Mouse (Mus musculus): ENCODE data around the gene Vsx1. TPM values are rescaled to one million over a fixed set of nuclear protein-coding genes. Genes with fewer than 3 reads are reported as not detected.

Vsx1 gene
- polyA plus RNA-seq, 1 experiment, result not detected

DNA sequence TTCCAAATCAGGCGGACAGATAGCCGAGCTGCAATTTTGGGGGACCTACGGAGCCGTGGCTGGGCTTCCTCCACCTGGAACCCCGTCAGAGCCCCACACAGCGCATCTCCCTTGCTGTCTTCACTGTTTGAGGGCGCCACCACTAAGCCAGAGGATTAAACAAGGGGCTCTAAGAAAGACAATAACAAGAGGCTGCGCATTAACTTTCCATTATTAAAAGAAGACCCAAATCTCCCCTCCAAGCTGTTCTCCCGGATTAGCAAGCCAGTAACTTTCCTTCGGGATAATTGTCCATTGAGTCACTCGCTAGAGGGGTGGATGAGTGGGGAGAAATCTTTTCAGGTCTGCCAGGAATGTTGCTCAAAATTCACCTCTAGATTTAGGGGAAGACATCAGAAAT is 1.1 kb upstream of the Vsx1 start:
- Histone ChIP-seq H3K4me3 (ENCODE audit: insufficient read depth, poor library complexity, severe bottlenecking) (no peak overlapping the region), H3K36me3 (ENCODE audit: control insufficient read depth, insufficient read depth) (no peaks in the 10 kb centered on the region), H3K27me3 (ENCODE audit: control insufficient read depth, insufficient read depth, insufficient read length) (peaks cover 41% of the 10 kb centered on the region), H3ac (ENCODE audit: control insufficient read depth, insufficient read length, low read depth) (no peak overlapping the region), H3K79me2 (ENCODE audit: control insufficient read depth, insufficient read depth) (no peaks in the 10 kb centered on the region), H3K79me3 (ENCODE audit: low read depth) (no peaks in the 10 kb centered on the region)
- TF ChIP-seq CTCF (IDR thresholded peaks at IDR 0.05; ENCODE audit: control insufficient read depth, insufficient read depth, insufficient read length), result no peak
- TF ChIP-seq MYOG (IDR thresholded peaks at IDR 0.05; ENCODE audit: control insufficient read depth, extremely low read depth, insufficient read length), result no peak
- TF ChIP-seq CEBPB (IDR thresholded peaks at IDR 0.05; ENCODE audit: low read depth), result no peak
- TF ChIP-seq MYOD1 (IDR thresholded peaks at IDR 0.05; ENCODE audit: control insufficient read depth, insufficient read length, low read depth), result no peak
- TF ChIP-seq MAX (IDR thresholded peaks at IDR 0.05), result no peak
- TF ChIP-seq USF1 (IDR thresholded peaks at IDR 0.05; ENCODE audit: low read depth), result no peak
- TF ChIP-seq FOSL1 (IDR thresholded peaks at IDR 0.05; ENCODE audit: insufficient read depth, low read length, poor library complexity, severe bottlenecking), result no peak

DNA sequence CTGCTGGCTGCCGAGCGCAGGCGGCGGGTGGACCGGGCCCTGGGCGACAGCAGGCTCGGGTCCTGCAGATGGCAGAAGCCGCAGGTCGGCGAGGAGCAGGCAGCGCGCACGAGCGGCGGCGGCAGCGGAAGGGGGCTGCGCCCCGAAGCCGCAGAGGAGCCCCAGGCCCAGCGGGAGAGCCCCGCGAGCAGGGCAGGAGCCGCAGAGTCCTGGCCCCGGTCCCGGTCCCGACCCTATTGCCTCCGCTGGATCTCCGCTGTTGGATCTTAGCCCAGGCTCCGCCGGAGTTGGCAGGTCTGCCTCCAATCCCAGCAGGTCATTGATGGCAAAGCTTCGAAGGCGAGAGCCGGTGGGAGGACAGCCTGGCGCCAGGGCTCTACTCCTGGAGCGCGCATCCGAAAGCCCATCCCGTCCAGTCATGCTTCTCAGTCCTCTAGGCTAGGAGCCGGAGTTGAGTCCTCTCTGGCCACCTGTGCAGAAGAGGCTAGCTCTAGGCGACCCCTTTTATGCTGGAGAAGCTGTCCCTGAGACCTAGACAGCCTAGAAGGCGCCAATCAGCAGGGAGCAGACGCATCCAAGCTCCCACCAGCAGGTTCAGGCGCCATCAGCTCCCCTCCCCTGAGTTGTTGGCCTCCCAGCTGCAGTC is 496 bp downstream of the Vsx1 start:
- Histone ChIP-seq H3K79me3 (ENCODE audit: low read depth) (no peaks in the 10 kb centered on the region), H3ac (ENCODE audit: control insufficient read depth, insufficient read length, low read depth) (no peak overlapping the region), H3K79me2 (ENCODE audit: control insufficient read depth, insufficient read depth) (no peaks in the 10 kb centered on the region), H3K4me3 (ENCODE audit: insufficient read depth, poor library complexity, severe bottlenecking) (no peak overlapping the region), H3K27me3 (ENCODE audit: control insufficient read depth, insufficient read depth, insufficient read length) (peaks cover 45% of the 10 kb centered on the region), H3K36me3 (ENCODE audit: control insufficient read depth, insufficient read depth) (no peaks in the 10 kb centered on the region)
- no peak for TF ChIP-seq FOSL1 (IDR thresholded peaks at IDR 0.05; ENCODE audit: insufficient read depth, low read length, poor library complexity, severe bottlenecking)
- no peak for TF ChIP-seq MAX (IDR thresholded peaks at IDR 0.05)
- no peak for TF ChIP-seq MYOG (IDR thresholded peaks at IDR 0.05; ENCODE audit: control insufficient read depth, extremely low read depth, insufficient read length)

DNA sequence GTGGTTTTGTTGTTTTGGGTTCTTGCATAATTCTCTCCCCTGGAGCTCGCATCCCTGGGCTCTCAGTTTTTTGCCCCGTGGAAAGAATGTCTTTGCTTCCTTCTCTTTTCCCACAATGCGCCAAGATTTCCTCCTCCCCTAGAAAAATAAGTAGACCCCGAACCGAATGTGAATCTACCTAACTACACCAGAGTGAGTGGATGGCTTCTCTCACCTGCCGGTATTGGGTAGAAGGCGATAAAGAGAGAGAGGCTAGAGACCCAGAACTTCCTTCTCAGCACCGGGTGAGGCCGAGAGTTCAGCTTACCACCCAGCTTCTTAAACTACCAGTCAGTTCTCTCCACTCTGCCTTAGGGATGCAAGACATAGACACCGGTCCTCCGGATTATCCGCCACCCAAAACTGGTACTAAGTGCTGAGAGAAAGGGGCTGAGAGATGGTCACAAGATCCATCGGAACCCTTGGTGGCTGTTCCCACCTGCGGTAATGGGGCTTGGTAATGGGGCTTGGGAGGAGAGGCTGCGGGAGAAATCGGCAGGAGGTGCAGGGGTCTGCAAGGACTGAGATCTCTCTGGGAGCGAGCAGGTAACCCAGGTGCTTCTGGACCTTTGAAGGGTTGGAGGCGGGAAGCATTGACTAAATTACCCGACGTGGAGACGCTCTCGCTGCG is 1.2 kb downstream of the Vsx1 start:
- Histone ChIP-seq H3K79me2 (ENCODE audit: control insufficient read depth, insufficient read depth) (no peaks in the 10 kb centered on the region), H3K4me3 (ENCODE audit: insufficient read depth, poor library complexity, severe bottlenecking) (no peak overlapping the region), H3K79me3 (ENCODE audit: low read depth) (no peaks in the 10 kb centered on the region), H3ac (ENCODE audit: control insufficient read depth, insufficient read length, low read depth) (no peak overlapping the region), H3K27me3 (ENCODE audit: control insufficient read depth, insufficient read depth, insufficient read length) (peaks cover 45% of the 10 kb centered on the region), H3K36me3 (ENCODE audit: control insufficient read depth, insufficient read depth) (no peaks in the 10 kb centered on the region)
- TF ChIP-seq MYOD1 (IDR thresholded peaks at IDR 0.05; ENCODE audit: control insufficient read depth, insufficient read length, low read depth) (no peak), MAX (IDR thresholded peaks at IDR 0.05) (no peak), USF1 (IDR thresholded peaks at IDR 0.05; ENCODE audit: low read depth) (no peak), MYOG (IDR thresholded peaks at IDR 0.05; ENCODE audit: control insufficient read depth, extremely low read depth, insufficient read length) (no peak), FOSL1 (IDR thresholded peaks at IDR 0.05; ENCODE audit: insufficient read depth, low read length, poor library complexity, severe bottlenecking) (no peak), CEBPB (IDR thresholded peaks at IDR 0.05; ENCODE audit: low read depth) (no peak), CTCF (IDR thresholded peaks at IDR 0.05; ENCODE audit: control insufficient read depth, insufficient read depth, insufficient read length) (no peak)

DNA sequence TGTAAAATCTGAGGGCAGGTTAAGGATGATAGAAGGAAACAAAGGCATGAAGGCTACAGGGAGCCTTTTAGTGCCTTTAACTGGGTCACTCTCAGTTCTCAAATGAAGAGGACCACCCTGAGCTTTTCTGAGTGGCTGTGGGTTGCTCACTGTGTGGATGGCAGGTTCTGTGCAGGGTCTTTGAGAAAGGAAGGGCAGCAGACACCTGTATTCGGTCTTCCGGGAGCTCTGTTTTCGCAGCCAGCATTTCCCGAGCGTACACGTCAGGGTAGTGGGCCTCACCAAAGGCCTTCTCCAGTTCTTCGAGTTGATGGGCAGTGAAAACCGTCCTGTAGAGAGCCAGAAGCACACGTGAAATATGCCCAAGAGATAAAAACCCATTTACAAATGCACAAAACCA is 3.8 kb downstream of the Vsx1 start:
- Histone ChIP-seq H3K36me3 (ENCODE audit: control insufficient read depth, insufficient read depth) (no peaks in the 10 kb centered on the region), H3K4me3 (ENCODE audit: insufficient read depth, poor library complexity, severe bottlenecking) (no peak overlapping the region), H3K79me3 (ENCODE audit: low read depth) (no peaks in the 10 kb centered on the region), H3K79me2 (ENCODE audit: control insufficient read depth, insufficient read depth) (no peaks in the 10 kb centered on the region), H3K27me3 (ENCODE audit: control insufficient read depth, insufficient read depth, insufficient read length) (peaks cover 37% of the 10 kb centered on the region), H3ac (ENCODE audit: control insufficient read depth, insufficient read length, low read depth) (no peak overlapping the region)
- TF ChIP-seq FOSL1 (IDR thresholded peaks at IDR 0.05; ENCODE audit: insufficient read depth, low read length, poor library complexity, severe bottlenecking) (no peak), CTCF (IDR thresholded peaks at IDR 0.05; ENCODE audit: control insufficient read depth, insufficient read depth, insufficient read length) (no peak), MAX (IDR thresholded peaks at IDR 0.05) (no peak), CEBPB (IDR thresholded peaks at IDR 0.05; ENCODE audit: low read depth) (no peak), MYOD1 (IDR thresholded peaks at IDR 0.05; ENCODE audit: control insufficient read depth, insufficient read length, low read depth) (no peak), MYOG (IDR thresholded peaks at IDR 0.05; ENCODE audit: control insufficient read depth, extremely low read depth, insufficient read length) (no peak), USF1 (IDR thresholded peaks at IDR 0.05; ENCODE audit: low read depth) (no peak)

DNA sequence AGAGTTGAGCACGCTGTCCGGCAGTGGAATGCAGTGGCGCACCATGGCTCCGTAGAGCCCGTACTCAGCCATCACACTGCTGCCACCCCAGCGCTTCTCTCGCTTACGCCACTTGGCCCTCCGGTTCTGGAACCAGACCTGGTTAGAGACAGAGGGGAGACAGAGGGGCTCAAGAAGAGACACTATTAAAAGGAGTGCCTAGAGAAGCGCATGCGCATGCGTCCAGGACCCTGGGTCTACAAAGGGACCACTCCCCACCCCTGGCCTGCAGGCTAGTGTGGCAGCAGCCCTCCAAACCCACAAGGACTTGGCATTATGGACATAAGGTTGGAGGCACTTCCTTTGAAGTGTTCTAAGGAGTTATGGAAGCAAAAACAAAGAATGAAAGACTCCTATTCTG is 4.7 kb downstream of the Vsx1 start:
- H3K79me2 ChIP-seq (ENCODE audit: control insufficient read depth, insufficient read depth), result no peaks in the 10 kb centered on the region
- TF ChIP-seq USF1 (IDR thresholded peaks at IDR 0.05; ENCODE audit: low read depth), result no peak
- no peak for TF ChIP-seq MAX (IDR thresholded peaks at IDR 0.05)
- TF ChIP-seq CTCF (IDR thresholded peaks at IDR 0.05; ENCODE audit: control insufficient read depth, insufficient read depth, insufficient read length), result no peak
- no peak for TF ChIP-seq CEBPB (IDR thresholded peaks at IDR 0.05; ENCODE audit: low read depth)
- TF ChIP-seq MYOG (IDR thresholded peaks at IDR 0.05; ENCODE audit: control insufficient read depth, extremely low read depth, insufficient read length), result no peak
- TF ChIP-seq FOSL1 (IDR thresholded peaks at IDR 0.05; ENCODE audit: insufficient read depth, low read length, poor library complexity, severe bottlenecking), result no peak
- no peak for TF ChIP-seq MYOD1 (IDR thresholded peaks at IDR 0.05; ENCODE audit: control insufficient read depth, insufficient read length, low read depth)
- H3ac ChIP-seq (ENCODE audit: control insufficient read depth, insufficient read length, low read depth), result no peak overlapping the region
- H3K36me3 ChIP-seq (ENCODE audit: control insufficient read depth, insufficient read depth), result no peaks in the 10 kb centered on the region
- H3K27me3 ChIP-seq (ENCODE audit: control insufficient read depth, insufficient read depth, insufficient read length), result peaks cover 29% of the 10 kb centered on the region
- H3K4me3 ChIP-seq (ENCODE audit: insufficient read depth, poor library complexity, severe bottlenecking), result no peak overlapping the region
- H3K79me3 ChIP-seq (ENCODE audit: low read depth), result no peaks in the 10 kb centered on the region

Data from C2C12 (cell line).